Mouse (Mus musculus) stomach, postnatal 0 days (tissue): Measurements from ENCODE around the gene Gm614. TPM values are rescaled to one million over a fixed set of nuclear protein-coding genes. Genes with fewer than 3 reads are reported as not detected.

ENCODE experiments used
- ATAC-seq: fragments of 200-750 bp; cut with Nextera tagmentation; 2 replicates; pipeline ENCODE4 v1.8.0; 2017; ENCODE audit not compliant: low FRiP score, low TSS enrichment
- DNase-seq: peaks from one replicate; pipeline ENCODE4 v3.0.0-alpha.2; 2016; ENCODE audit warnings: low spot score
- H3K27ac ChIP-seq: fragments of 300-500 bp; sonication (generic); replicated peaks from 2 replicates; pipeline ENCODE4 v1.5.1; 2014; ENCODE audit warnings: mild to moderate bottlenecking, control low read depth
- H3K27me3 ChIP-seq: fragments of 300-500 bp; sonication (generic); 2 replicates; pipeline ENCODE4 v1.6.1; 2014; ENCODE audit warnings: low read length; ENCODE audit not compliant: control insufficient read depth, insufficient read depth
- H3K36me3 ChIP-seq: fragments of 300-500 bp; sonication (generic); 2 replicates; pipeline ENCODE4 v1.6.1; 2014; ENCODE audit warnings: low read length, mixed read lengths; ENCODE audit not compliant: control insufficient read depth, insufficient read depth
- H3K4me1 ChIP-seq: fragments of 300-500 bp; sonication (generic); replicated peaks from 2 replicates; pipeline ENCODE4 v1.6.1; 2014; ENCODE audit warnings: antibody characterized with exemption; ENCODE audit not compliant: control insufficient read depth, insufficient read depth
- H3K4me2 ChIP-seq: fragments of 300-500 bp; sonication (generic); replicated peaks from 2 replicates; pipeline ENCODE4 v1.6.1; 2014; ENCODE audit warnings: low read depth, mild to moderate bottlenecking, control low read depth, moderate library complexity
- H3K4me3 ChIP-seq: fragments of 300-500 bp; sonication (generic); 2 replicates; pipeline ENCODE4 v1.5.1; 2014; ENCODE audit warnings: low read depth, low read length, control low read depth
- H3K9ac ChIP-seq: fragments of 300-500 bp; sonication (generic); 2 replicates; pipeline ENCODE4 v1.6.1; 2014; ENCODE audit warnings: mild to moderate bottlenecking, low read length, control low read depth, mixed read lengths
- H3K9me3 ChIP-seq: fragments of 300-500 bp; sonication (generic); 2 replicates; pipeline ENCODE4 v1.6.1; 2016; ENCODE audit warnings: low read length; ENCODE audit not compliant: control insufficient read depth
- CTCF ChIP-seq: IDR thresholded peaks from 2 replicates; pipeline ENCODE4 v1.5.1; 2016; ENCODE audit warnings: antibody characterized with exemption, low read depth, mild to moderate bottlenecking, moderate library complexity
- EP300 ChIP-seq: optimal IDR thresholded peaks from 2 replicates; pipeline ENCODE3; 2016; ENCODE audit warnings: antibody characterized with exemption
- WGBS: fragments of 180-500 bp; shearing (Covaris S2); extraction: QIAGEN DNeasy Blood & Tissue Kit; methylation state at CpG from one replicate; pipeline ENCODE4 v1.1.7; 2014; 5-methylcytosine and 5-hydroxymethylcytosine counted together
- polyA plus RNA-seq: library from polyadenylated mRNA; unstranded; fragments of >200 nt; fragmentation: Nextera tagmentation; extraction: Ambion mirVana; gene quantifications from 2 replicates; pipeline ENCODE4 v1.2.1, GENCODE M21; 2015

Gene Gm614
- polyA plus RNA-seq, 1 experiment from 2014 or later = not detected

- H3K9me3 ChIP-seq = no peaks in the 10 kb centered on the region
- DNase-seq (peak; percentile 86), ATAC-seq (peak; percentile 91)
- 17% methylated on average over 40 of the region's 47 CpGs for WGBS
- peak within 1 kb of the TSS; percentile 45; the same call in 1 of the 2 replicates for H3K27ac ChIP-seq
- peak within 1 kb of the TSS; percentile 47 for H3K4me3 ChIP-seq
- H3K36me3 ChIP-seq = no peaks in the 10 kb centered on the region
- no peaks in the 10 kb centered on the region for H3K27me3 ChIP-seq
- H3K4me1 ChIP-seq = no peaks in the 10 kb centered on the region
- peak within 1 kb of the TSS; percentile 74 for H3K4me2 ChIP-seq
- TF ChIP-seq CTCF (no peak), EP300 (no peak)
- peak within 1 kb of the TSS; percentile 56 for H3K9ac ChIP-seq
Observed at GRCm38 (mm10) chrX:101253952-101254729, 9.7 kb downstream of the Gm614 start, which contains the start of gene Foxo4. Foxo4 (plus strand) TSS chrX:101254528.

- Histone ChIP-seq H3K9ac (no peak overlapping the region), H3K27ac (no peak overlapping the region), H3K27me3 (no peaks in the 10 kb centered on the region), H3K4me1 (no peaks in the 10 kb centered on the region), H3K4me3 (no peak overlapping the region), H3K36me3 (no peaks in the 10 kb centered on the region), H3K9me3 (no peaks in the 10 kb centered on the region), H3K4me2 (no peak overlapping the region)
- DNase-seq = no peak
- WGBS = 30% methylated on average over 1 of the region's 1 CpGs
- ATAC-seq = no peak
- no peak for TF ChIP-seq CTCF
- no peak for TF ChIP-seq EP300
Observed at GRCm38 (mm10) chrX:101245011-101245410, 18.8 kb downstream of the Gm614 start.

- H3K27me3 ChIP-seq = no peaks in the 10 kb centered on the region
- 25% methylated on average over 7 of the region's 7 CpGs for WGBS
- H3K9me3 ChIP-seq = no peaks in the 10 kb centered on the region
- H3K4me2 ChIP-seq = peak overlapping the region; percentile 53
- H3K27ac ChIP-seq = no peak overlapping the region
- no peak for TF ChIP-seq CTCF
- no peak for TF ChIP-seq EP300
- H3K9ac ChIP-seq = no peak overlapping the region
- ATAC-seq = 0 out of 2 replicates have a peak, but pooled peaks have one; percentile 11
- H3K4me1 ChIP-seq = no peaks in the 10 kb centered on the region
- no peaks in the 10 kb centered on the region for H3K36me3 ChIP-seq
- H3K4me3 ChIP-seq = peak overlapping the region; percentile 52
- DNase-seq = no peak
Observed at GRCm38 (mm10) chrX:101222796-101223162, 41.0 kb downstream of the Gm614 start.

- ATAC-seq (peak; percentile 95), DNase-seq (peak; percentile 83)
- peak within 1 kb of the TSS; percentile 52 for H3K4me3 ChIP-seq
- peak within 1 kb of the TSS; percentile 53 for H3K4me2 ChIP-seq
- H3K9ac ChIP-seq = peak within 1 kb of the TSS; percentile 61
- H3K27me3 ChIP-seq = no peaks in the 10 kb centered on the region
- no peaks in the 10 kb centered on the region for H3K9me3 ChIP-seq
- WGBS = 8% methylated on average over 55 of the region's 55 CpGs
- TF ChIP-seq CTCF = no peak
- TF ChIP-seq EP300 = no peak
- no peaks in the 10 kb centered on the region for H3K4me1 ChIP-seq
- peak within 1 kb of the TSS; percentile 73; the same call in 1 of the 2 replicates for H3K27ac ChIP-seq
- H3K36me3 ChIP-seq = no peaks in the 10 kb centered on the region
Observed at GRCm38 (mm10) chrX:101221834-101222795, 41.7 kb downstream of the Gm614 start, which contains the start of gene Snx12. Snx12 (minus strand) TSS chrX:101222563.

Other genes starting within 250 kb of the Gm614 start
- gene Tex11, start 204.3 kb downstream of the Gm614 start, polyA plus RNA-seq = 0.08 TPM in 2 replicates
- 1.8 and 2.1 TPM in 2 replicates for gene Slc7a3, start 178.0 kb downstream of the Gm614 start, polyA plus RNA-seq
- gene Snx12, start 41.4 kb downstream of the Gm614 start, polyA plus RNA-seq = 35.7 and 40.0 TPM in 2 replicates
- gene Foxo4, start 9.5 kb downstream of the Gm614 start, polyA plus RNA-seq = 0.91 and 0.97 TPM in 2 replicates
- gene Il2rg, start 4.3 kb upstream of the Gm614 start, polyA plus RNA-seq = 3.3 and 3.8 TPM in 2 replicates
- gene Gm20489, start 5.0 kb upstream of the Gm614 start, polyA plus RNA-seq = not detected in 2 replicates
- 10.1 and 11.7 TPM in 2 replicates for gene Med12, start 10.0 kb upstream of the Gm614 start, polyA plus RNA-seq
- 1.7 TPM in 2 replicates for gene Nlgn3, start 35.2 kb upstream of the Gm614 start, polyA plus RNA-seq
- gene Gjb1, start 112.4 kb upstream of the Gm614 start, polyA plus RNA-seq = 49.0 and 52.2 TPM in 2 replicates
- 12.2 and 13.2 TPM in 2 replicates for gene Zmym3, start 156.9 kb upstream of the Gm614 start, polyA plus RNA-seq
- 107 and 119 TPM in 2 replicates for gene Nono, start 165.3 kb upstream of the Gm614 start, polyA plus RNA-seq
- gene Itgb1bp2, start 185.1 kb upstream of the Gm614 start, polyA plus RNA-seq = 1.2 and 1.8 TPM in 2 replicates